Mouse (Mus musculus) cerebellum, adult 18-20 months (tissue): ENCODE results near the gene Fos.
"Not testable (repeated sequence)": the region's sequence is repeated elsewhere in the genome, so short reads cannot be mapped to it uniquely, and the experiment has no call there.

Experiments
- DNase-seq, 2 experiments: peaks; one replicate each; pipeline ENCODE4 v3.0.0; 2021

The Fos gene

GRCm38 (mm10) chr12:85524859-85525495 lies 51.3 kb downstream of the Fos start:
- DNase-seq = not testable (repeated sequence)
